Mouse (Mus musculus) megakaryocyte progenitor cell, adult 5-6 weeks (primary cell): ENCODE measurements around the gene Pde2a. TPM values are rescaled to one million over a fixed set of nuclear protein-coding genes. Genes with fewer than 3 reads are reported as not detected.

Experiments
- ATAC-seq: replicated peaks from 2 replicates; pipeline ENCODE4 v1.8.0; 2016; ENCODE audit warnings: mild to moderate bottlenecking, moderate TSS enrichment, inconsistent platforms; ENCODE audit not compliant: poor library complexity
- total RNA-seq, 2 experiments: library from RNA; stranded (forward) in 1 of 2; stranded (reverse) in 1 of 2; fragments of 157-497, 149-512 nt in 1 of 2; fragments of 200-1000 nt in 1 of 2; gene quantifications; 2 replicates each; pipeline versions ENCODE4 v1.2.3 to v1.2.4; 2015 to 2017

The Pde2a gene
- total RNA-seq, 2 experiments from 2014 or later = 24.1 to 30.9 TPM

DNA sequence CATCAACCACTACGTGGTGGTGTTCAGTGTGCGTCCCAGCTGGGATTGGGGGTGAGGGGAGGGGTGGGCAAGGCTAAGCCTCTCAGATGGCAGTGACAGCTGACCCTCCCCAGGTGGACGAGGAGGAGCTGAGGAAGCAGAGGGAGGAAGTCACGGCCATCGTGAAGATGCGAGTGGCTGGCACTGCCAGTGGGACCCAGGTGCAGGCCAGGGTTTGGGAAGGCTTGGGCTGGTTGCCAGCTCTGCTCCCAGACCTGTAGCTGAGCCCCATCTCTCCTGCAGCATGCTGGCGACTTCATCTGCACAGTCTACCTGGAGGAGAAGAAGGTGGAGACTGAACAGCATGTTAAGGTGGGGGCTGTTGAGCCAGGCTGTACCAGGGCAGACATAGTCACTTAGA is 20.0 kb upstream of the Pde2a start:
- no peak for ATAC-seq

DNA sequence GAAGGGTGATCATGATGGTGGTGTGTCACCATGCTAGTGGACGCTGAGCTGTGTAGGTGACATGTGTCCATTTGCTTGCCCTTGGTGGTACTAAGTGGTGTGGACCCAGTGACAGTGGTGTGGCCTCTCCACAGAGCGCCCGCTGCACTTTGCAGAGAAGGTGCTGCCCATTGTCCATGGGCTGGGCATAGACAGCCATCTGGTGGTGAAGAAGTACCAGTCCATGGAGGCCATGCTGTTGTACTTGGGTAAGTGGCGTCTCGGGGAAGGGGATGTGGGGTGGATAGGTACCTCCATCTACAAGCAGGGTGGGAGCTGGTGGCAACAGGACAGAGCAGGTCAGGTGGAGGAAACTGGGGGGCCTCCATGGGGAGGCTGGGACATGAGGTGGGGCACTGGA is 17.7 kb upstream of the Pde2a start:
- no peak for ATAC-seq

DNA sequence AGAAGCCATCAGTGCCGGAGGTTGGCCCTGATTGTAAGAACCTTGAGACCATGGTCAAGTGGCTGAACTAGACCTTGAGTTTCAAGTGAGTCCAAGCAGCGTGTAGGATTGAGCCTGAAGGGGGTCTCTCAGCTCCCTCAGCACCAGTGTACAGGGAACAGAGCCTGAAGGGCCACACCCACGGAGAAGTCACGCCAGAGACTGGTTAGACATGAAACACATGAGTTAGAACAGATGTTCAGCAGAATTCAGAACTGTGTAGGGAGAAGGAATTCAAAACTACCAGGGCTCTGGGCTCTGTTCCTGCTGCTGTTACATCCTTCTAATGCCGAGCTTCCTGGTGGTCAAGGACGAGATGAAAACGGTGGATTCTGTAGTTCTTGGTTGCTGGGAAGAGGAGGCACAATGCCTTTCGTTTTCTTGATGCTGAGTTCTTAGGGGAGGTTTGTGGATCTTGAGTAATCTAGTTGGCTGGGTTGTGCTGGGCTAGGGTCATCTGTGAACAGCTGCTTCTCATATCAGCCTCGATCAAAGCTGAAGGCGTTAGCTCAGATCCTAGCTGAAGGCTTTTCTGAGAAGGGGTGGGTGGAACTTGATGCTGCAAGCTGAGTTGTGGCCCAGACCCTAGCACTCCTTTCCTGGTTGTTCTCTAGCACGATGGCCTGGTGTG is 11.1 kb upstream of the Pde2a start, which contains the start of gene Gm45837:
Gene Gm45837 (plus strand): TSS at position 620 of the 670 bp plus-strand sequence.
- ATAC-seq = no peak

DNA sequence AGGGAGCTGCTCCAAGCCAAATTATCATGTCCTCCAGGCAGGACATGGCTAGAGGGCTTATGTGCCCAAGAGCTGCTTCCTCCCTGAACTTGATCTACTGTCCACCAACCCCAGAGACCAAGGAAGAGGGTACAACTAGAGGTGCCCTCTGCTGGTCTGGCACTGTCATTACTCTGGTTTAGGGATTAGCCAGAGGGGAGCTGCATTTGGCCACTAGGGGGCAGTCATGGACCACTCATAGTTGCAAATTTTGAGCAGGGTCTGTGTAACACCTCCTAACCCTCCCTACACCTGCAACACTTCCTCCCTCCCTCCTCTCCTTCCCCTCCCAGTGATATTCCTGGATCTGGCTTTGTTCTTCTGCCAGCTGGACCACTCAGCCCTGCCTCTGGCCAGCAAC is 8.7 kb upstream of the Pde2a start:
- ATAC-seq = peak; percentile 83

DNA sequence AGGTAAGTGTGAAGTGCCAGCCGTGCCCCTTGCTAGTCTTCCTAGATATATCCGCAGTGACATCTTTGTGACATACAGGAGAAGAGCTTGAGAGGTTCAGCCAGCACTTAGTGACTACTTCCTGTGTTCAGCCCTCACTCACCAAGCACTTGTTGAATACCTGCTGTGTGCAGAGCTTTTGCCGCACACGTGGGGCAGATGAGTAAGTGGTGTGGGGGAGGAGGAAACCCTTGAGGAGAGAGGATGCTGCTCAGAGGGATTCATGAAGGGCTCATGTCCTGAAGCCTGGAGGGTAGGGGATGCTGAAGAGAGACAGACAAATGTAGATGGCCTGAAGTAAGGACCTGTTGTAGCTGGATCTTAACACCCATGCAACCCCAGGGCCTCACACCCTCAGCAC is 7.3 kb upstream of the Pde2a start:
- ATAC-seq = no peak

DNA sequence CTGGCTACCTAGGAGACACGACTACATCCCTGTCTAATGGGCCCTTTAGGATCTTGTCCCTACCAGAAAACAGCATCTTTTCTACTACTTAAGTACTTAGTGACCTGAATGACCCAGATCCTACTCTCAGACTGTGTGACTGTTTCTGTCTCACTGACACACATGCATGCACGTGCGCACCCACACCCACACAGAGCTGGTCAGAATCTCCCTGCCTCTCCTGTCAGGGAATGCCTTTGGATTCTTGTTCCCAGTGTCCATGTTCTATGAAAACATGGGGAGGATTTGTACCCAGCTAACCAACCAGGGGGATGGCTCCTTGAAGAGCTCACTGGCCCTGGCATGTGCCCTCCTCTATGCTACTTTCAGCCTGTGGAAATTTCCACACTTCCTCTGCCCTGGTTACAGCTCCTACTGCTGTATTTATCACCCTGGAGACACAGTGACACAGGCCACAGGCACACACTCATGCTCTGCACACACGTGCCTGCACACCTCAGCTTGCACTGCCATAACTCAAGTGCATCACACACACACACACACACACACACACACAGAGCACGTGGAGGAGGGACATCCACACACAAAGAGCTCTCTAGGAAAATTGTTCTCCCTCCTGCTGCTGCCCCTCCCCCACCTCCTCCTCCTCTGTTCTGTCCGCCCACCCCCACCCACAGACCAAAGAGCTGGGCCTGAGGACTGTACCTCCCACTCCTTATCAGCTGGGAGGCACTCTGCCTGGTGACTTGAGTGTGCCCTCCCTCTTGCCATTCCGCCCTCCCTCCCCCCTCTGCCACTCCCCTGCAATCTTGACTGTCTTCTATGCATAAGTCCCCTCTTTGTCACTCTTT is 6.6 kb upstream of the Pde2a start:
- ATAC-seq = peak; percentile 81

DNA sequence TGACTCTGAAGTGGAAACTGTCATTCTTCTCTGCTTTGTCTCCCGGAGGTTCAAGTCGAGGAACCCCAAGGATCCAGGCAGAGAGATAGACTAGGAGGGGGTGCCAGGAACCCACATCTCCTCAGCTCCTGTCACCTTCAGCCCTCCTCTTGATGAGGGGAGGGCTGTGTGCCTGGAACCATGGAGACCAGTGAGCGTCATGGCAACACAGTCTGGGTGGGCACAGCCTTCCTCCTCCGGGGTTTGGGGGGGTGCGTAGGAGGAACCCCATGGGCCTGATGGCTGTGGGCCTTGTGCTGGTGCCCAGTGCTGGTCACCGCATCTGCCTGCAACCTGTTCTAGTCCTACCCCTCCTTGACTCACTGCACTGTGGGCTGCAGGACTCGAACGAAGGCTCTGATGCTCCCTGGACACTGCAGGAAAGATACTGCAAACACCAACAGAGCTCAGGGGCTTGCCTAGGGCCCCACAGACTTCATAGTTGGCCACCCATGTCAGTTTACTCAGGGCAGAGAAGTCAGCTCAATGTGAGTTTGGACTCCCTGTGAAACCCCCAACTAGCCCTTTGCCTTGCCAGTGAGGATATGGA is 5.9 kb upstream of the Pde2a start:
- ATAC-seq = no peak

DNA sequence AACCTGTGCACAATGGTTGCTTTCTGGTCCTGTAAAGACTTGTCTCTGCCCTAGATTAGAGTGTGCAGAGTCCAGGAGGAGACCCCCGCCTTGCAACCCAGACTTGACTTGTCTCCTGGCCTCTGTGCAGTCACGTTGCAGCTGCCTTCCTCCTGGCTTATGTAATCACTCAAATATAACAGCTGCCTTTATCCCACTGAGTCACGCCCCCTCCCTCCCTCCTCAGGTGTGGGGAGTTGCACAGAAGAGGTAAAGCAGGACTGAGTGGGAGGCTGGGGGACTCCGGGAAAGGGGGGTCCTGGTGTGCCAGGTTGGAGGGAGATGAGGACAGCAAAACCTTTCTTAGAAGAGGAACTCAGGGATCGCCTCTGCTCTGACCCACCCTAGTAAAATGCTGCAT is 5.1 kb upstream of the Pde2a start:
- ATAC-seq = no peak

DNA sequence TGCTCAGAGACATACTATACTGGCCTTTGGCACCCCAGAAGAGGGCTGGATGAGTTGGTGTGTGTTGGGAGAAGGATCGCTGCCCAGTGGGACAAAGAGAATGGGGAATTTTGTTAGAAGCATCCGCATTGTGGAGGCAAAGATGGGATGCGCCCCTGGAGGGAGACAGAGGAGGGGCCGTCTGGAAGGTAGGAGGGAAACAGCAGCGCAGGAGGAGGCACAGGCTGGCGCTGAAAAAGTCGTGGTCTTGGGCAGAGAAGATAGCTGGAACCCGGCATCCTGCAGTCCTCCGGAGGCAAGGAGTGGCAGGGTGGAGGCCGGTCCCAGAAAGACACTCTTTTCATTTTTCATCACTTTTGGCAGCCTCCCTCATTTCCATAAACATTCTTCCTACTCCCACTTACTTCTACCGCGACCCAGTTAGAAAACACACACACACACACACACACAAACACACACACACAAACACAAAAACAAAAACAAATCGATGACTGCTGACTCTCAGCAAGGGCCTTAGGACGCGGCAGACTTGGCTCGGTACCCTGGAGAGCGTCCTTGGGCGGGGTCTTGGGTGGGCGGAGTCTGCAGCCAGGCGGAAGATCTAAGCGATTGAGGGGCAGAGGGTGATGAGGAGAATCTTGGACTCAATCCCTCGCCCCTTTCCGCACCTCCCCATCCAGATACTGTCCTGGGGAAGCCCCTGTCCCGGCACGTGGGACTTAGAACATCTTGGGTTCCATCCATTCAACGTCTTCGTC is 2.3 kb upstream of the Pde2a start:
- peak; percentile 35; the same call in 1 of the 2 replicates for ATAC-seq

DNA sequence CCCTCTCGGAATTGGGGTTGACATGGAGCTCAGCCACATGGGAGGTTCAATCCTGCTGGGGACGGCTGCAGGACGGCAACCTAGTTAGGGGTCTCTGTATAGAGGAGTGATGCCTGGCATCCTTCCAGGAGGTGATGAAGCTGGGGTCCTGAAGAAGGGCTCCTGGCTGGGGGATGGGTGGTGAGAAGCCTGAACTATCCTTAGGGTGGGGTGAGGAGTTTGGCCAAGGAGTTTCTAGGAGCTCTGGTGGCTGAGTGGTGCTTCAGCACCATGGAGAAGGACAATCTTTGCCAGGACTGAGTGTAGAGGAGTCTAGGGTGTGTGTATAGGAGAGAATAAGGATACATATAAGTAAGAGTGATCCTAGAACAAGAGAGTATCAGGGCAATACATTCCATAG is 578 bp downstream of the Pde2a start:
- peak; percentile 45; the same call in 1 of the 2 replicates for ATAC-seq

DNA sequence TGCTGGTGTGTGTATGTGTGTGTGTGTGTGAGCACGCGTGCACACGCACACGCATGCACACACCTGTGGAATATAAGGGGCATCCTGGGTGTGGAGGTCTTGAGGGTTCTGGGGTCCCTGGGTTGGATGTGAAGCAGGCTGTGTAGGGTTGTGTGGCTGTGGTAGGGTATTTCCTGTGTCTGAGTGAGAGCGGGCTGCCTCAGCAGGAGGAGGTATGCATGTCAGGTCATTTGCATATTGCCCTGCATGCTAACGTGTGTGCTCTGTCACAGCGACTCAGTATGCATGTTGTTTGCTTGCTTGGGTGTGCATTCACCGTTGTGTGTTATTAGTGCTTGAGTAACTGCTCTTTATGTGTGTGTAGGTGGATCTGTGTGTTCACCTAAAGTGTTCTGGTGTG is 1.2 kb downstream of the Pde2a start:
- ATAC-seq = no peak

DNA sequence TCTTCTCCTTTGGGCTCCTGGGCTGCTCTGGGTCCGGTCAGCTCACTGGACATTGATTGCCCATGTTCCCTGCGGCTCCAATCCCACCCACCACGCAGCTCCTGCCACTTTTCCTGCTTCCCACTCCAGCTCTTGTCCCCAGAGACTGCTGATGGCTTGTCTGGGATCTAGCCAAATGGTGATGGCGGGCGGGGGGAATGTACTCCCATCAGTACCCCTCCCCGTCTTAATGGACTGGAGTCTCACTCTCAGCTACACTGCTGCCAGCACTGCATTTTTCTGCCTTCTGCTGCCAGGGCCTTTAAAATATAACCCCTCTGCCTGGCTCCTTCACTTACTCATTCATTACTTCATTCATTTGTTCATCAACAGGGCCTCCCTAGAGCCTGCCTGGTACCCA is 2.5 kb downstream of the Pde2a start:
- ATAC-seq = no peak

DNA sequence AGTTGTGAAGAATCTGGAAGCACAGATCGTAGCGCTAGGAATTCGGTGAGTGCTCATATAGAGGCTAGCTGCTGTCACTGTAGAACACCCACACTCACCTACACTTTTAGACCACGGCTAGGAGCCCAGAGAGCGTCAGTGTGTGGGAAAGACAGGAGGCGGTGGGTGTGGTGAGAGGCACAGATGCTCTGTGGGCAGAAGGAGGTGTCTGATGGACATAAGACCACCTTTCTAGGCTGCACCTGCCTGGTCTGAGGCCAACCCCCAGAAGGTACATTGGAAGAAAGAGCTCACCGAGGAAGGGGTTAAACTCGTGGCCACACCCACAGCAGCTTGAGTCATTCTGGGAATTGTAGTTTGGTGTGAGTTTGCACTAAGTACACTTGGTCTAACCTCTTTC is 5.2 kb downstream of the Pde2a start:
- no peak for ATAC-seq

DNA sequence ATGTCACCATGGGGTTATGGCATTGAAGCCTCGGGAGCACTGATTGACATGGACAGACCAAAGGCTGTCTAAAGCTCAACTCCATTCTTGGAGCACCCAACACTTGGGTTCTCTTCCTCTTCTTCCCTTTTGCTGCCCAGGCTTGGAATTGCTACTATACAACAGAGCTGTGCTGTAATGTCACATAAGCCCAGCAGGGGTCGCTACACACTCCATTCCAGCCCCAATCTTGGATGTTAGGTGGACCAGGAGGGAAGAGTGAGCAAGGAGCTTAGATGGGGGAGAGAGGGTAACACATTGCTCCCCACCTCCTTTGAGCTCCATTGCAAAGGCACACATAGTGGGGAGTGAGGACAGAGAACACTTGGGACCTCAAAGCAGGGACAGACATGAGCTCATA is 6.2 kb downstream of the Pde2a start:
- peak; percentile 87 for ATAC-seq

DNA sequence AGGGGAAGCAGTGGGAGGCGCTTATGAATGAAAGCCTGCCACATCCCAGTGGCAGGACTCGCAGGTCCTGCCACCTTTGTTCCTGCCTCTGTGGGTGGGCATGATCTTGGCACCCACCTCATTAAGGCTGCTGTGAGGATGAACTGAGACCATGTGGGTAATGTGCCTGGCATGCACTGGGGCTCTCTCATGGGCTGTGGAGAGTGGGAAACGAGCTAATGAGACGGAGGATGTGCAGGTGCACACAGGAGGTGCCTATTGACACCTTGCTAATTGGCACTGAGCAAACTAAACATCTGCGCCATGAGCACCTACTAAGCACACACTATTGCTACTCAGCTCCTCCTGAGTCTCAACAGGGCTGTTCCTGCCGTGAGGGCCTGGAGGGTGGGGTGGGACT is 13.5 kb downstream of the Pde2a start:
- no peak for ATAC-seq

DNA sequence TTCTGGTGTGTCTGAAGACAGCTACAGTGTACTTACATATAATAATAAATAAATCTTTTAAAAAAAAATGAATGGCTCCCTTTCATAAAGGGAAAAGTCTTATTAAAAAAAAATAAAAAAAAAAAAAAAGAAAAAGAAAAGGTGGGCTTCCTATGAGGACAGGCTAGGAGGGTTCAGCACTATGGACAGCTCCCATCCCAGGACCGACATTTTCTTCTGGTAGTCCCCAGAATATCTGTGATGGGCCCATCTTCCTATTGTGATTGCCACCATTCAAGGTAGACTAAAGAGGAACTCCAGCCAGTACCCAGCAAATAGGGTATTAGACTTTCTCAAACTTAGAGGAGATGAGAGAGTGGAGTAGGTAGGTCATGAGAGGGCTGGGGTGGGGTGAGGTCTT is 16.4 kb downstream of the Pde2a start:
- ATAC-seq = peak; percentile 46; the same call in 1 of the 2 replicates

DNA sequence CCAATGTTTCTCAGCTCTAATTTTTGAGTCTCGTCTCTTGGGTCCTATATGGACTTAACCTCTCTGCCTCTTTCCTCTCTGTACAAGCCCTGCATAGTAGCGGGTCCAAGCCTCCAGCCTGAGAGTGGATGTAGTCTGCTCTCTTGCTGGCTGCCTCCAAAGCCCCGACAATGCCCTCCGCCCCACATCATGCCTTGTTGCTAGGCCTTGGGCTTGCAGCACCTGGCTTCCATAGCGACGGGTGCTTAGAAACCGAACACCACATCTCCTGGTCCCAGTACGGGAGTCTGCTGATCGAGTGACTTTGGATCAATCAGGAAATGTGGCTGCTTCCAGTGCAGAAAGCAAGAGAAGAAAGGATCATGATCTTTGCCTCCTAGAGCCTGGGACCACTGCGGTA is 21.6 kb downstream of the Pde2a start:
- ATAC-seq = no peak

DNA sequence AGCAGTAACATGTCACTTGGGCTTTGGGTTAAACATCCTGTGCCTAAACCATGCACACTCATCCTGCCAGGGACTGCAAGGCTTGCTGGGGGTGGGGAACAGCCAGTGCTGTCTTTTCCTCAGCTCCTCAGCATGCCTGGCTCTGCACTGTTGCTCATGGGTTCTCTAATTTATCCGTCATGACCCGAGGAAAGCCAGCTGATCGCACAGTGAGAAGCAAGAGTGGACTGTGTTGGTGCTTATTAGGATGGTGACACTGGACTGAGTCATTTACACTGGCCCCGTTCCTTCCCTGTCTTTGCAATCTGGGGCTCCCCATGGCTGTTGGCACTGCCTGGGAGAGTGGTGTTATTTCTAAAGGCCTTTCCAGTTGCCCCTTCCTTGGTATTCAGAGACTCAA is 22.7 kb downstream of the Pde2a start:
- no peak for ATAC-seq

DNA sequence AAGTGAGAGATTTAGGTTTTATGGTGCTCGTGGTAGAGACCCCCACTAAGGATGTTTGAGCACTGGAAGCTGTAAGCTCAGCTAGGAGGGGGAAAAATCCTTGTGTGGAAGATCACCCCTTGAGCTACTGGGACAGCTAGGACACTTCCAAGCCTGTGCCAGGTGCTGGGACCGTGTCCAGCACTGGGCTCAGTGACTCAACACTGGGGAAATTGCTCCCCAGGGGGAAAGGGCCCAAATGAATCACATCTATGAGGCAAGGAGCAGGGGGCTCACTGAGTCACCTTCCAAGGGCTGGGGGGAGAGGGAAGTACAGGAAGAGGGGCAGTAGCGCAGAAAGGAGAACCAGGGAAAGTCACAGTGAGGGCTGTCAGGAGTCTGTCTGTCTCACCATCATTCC is 28.4 kb downstream of the Pde2a start:
- no peak for ATAC-seq

DNA sequence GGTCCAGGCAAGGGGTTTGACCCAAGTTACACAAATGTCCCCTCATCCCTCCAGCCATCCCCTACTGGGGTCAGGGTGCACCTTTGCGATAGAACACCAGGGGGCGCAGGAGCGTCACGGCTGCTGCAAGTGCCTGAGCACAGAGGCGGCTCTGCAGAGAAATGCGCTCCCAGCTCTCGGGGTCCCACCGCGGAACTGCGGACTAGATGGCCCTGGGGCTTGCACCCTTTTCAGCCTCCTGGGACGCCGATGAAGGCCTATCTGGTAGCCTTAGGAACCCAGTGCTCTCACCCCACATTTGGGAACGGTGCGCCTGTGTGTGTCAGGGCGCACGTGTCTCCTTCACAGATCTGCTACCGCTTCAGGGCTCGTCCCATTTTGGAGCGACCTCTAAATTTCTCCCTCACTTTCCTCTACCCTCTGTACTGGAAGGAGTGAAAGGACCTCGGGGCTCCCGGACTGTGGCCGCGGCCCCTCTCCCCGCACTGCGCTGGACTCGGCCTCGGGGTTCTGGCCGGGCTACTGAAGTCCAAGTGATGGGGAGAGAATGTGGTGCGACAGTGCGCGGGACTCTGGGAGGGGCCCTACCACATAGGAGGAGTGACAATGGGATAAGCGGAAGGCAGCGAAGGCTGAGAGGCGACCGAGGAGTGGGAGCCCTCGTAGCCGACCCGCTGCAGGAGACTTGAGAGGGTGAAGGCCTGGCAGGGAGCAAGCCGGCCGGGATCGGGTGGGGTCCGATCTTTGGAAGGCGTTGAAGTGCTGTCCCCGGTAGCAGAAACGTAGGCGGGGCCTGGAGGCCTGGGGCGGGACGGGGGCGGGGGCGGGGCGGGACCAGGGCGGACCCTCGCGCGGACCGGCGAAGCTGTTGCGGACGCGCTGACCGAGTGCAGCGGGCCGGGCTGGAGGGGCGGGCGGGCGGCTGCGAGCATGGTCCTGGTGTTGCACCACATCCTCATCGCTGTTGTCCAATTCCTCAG is 29.2 kb downstream of the Pde2a start:
- ATAC-seq = peak; percentile 81
